Mouse (Mus musculus): ENCODE results near the gene Sp6. TPM values are rescaled to one million over a fixed set of nuclear protein-coding genes. Genes with fewer than 3 reads are reported as not detected.

Sp6 gene
- polyA plus RNA-seq, 1 experiment from 2014 or later: 4.4 TPM

DNA sequence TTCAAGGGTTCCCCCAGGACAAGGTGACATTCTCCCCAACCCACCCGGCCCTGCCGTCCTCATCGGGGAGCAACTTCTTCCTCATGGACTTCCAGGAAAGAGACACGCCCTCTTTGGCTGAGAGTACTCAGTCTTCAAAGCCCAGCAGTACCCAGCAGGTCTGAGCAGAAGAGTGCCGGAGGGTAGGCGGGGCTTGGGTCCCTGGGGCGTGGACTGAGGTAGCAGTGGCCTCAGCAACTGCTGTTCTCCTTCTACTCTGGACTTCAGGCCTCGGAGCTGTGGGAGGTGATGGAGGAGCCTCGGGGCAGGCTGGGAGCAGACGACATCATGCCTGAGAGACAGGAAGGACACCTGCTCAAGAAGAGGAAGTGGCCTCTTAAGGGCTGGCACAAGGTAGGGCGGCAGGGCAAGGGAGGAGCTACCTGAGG is 39.0 kb downstream of the Sp6 start:
- Histone ChIP-seq H3K4me1 (peaks cover 26% of the 10 kb centered on the region), H3K4me3 (peak overlapping the region; percentile 80; the same call in 1 of the 2 replicates), H3K27ac (replicated peaks) (no peak overlapping the region), H3K36me3 (replicated peaks) (peaks cover 64% of the 10 kb centered on the region), H3K27me3 (replicated peaks; ENCODE audit: low read depth, poor library complexity, severe bottlenecking) (no peaks in the 10 kb centered on the region), H3K9me3 (no peaks in the 10 kb centered on the region)
- 25% methylated on average over 11 of the region's 11 CpGs for WGBS
- DNase-seq (ENCODE audit: low spot score): no peak

DNA sequence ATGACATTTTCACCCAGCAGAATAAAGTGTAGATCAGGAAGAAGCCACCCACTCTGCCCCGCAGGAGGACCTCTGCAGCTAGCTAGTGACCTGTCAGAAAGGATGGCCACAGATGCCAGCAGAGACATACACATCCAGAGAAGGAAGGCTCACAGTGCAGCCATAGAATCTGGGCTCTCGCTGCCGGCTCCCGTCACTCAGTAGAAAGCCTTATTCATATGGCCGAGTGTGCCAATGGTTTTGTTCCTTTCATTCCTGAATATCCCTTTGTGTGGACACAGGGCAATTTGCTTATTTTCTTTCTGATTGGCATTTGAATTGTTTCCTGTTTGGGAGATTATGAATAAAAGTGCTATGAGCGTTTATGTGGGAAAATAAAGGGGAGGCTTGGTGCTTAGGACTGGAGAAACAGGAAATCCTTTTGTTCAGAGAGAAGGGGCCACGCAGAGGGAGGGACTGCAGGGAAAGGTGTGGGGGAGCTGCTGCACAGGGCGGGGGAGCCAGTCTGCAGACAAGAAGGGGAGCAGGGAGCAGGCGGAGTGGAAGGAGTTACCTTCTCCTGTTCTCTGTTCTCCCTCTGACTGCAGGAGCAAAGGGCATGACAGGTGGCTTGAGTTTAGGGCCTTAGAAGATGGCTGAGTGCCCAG is 50.2 kb downstream of the Sp6 start:
- Histone ChIP-seq H3K4me3 (no peak overlapping the region), H3K9me3 (no peaks in the 10 kb centered on the region), H3K27ac (replicated peaks) (peak overlapping the region; percentile 69), H3K27me3 (replicated peaks; ENCODE audit: low read depth, poor library complexity, severe bottlenecking) (no peaks in the 10 kb centered on the region), H3K36me3 (replicated peaks) (peaks cover 77% of the 10 kb centered on the region), H3K4me1 (peaks cover 17% of the 10 kb centered on the region)
- no peak for DNase-seq (ENCODE audit: low spot score)
- 45% methylated on average over 9 of the region's 9 CpGs for WGBS

DNA sequence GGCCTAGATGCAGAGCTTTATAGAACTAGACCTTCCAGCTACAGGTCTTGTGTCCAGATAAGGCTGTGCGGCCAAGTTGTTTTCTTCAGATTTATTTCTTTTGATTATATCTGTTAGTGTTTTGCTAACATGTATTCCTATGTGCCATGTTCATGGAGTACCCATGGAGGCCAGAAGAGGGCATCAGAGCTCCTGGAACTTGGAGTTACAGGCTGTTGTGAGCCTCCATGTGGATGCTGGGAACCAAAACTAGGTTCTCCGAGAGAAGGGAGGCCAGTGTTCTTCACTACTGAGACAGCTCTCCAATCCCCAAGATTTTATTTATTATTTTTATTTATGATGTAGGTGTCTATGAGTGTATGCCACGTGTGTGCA is 50.7 kb downstream of the Sp6 start:
- Histone ChIP-seq H3K27me3 (replicated peaks; ENCODE audit: low read depth, poor library complexity, severe bottlenecking) (no peaks in the 10 kb centered on the region), H3K36me3 (replicated peaks) (peaks cover 72% of the 10 kb centered on the region), H3K9me3 (no peaks in the 10 kb centered on the region), H3K27ac (replicated peaks) (peak overlapping the region; percentile 69), H3K4me1 (peaks cover 15% of the 10 kb centered on the region), H3K4me3 (no peak overlapping the region)
- no peak for DNase-seq (ENCODE audit: low spot score)
- 91% methylated on average over 3 of the region's 3 CpGs for WGBS

DNA sequence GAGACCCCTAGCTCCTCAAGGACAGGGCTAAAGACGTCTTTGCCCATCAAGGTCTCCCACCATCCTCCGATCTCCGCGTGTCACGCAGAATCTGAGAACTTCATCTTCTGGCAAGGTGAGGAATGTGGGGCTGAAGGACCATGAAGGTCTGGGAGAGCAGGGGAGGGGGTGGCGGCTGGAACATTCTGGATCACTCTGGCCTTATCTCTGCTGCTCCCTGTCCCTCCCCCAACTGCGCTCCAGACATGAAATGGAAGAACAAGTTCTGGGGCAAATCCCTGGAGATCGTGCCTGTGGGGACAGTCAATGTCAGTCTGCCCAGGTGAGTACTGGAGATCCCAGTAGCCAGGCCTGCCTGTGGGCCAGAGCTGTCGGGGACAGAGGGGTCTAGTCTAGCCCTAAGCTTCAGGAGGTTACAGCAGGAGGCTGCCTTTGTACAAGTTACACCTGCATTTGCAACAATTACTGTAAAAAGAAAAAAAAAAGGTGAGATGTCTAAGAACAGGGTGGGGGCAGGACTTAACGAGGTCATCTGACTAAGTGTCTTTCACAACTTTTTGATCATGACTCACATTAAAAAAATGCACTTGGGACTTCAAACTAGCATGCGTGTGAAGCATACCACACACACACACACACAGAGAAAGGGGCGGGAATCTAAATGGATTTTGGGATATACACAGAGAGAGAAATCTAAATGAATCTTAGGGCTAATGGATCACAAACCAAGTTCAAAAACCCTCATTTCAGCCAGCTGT is 52.5 kb downstream of the Sp6 start:
- 88% methylated on average over 12 of the region's 12 CpGs for WGBS
- Histone ChIP-seq H3K4me3 (no peak overlapping the region), H3K4me1 (peaks cover 15% of the 10 kb centered on the region), H3K36me3 (replicated peaks) (peaks cover 54% of the 10 kb centered on the region), H3K27ac (replicated peaks) (no peak overlapping the region), H3K27me3 (replicated peaks; ENCODE audit: low read depth, poor library complexity, severe bottlenecking) (no peaks in the 10 kb centered on the region), H3K9me3 (no peaks in the 10 kb centered on the region)
- DNase-seq (ENCODE audit: low spot score): no peak

GRCm38 (mm10) chr11:97066656-97067360 is 53.6 kb downstream of the Sp6 start:
- Histone ChIP-seq H3K36me3 (replicated peaks) (peaks cover 44% of the 10 kb centered on the region), H3K4me1 (peaks cover 15% of the 10 kb centered on the region), H3K9me3 (no peaks in the 10 kb centered on the region), H3K4me3 (0 out of 2 replicates have a peak overlapping the region, but pooled peaks have one; percentile 25), H3K27me3 (replicated peaks; ENCODE audit: low read depth, poor library complexity, severe bottlenecking) (no peaks in the 10 kb centered on the region), H3K27ac (replicated peaks) (no peak overlapping the region)
- WGBS: 45% methylated on average over 22 of the region's 22 CpGs
- peak; percentile 43 for DNase-seq (ENCODE audit: low spot score)

GRCm38 (mm10) chr11:97069333-97069732 is 56.1 kb downstream of the Sp6 start:
- 56% methylated on average over 1 of the region's 1 CpGs for WGBS
- Histone ChIP-seq H3K27ac (replicated peaks) (no peak overlapping the region), H3K27me3 (replicated peaks; ENCODE audit: low read depth, poor library complexity, severe bottlenecking) (no peaks in the 10 kb centered on the region), H3K4me3 (no peak overlapping the region), H3K4me1 (peaks cover 12% of the 10 kb centered on the region; the same call in 1 of the 2 replicates), H3K36me3 (replicated peaks) (peaks cover 36% of the 10 kb centered on the region), H3K9me3 (no peaks in the 10 kb centered on the region)
- DNase-seq (ENCODE audit: low spot score): no peak

DNA sequence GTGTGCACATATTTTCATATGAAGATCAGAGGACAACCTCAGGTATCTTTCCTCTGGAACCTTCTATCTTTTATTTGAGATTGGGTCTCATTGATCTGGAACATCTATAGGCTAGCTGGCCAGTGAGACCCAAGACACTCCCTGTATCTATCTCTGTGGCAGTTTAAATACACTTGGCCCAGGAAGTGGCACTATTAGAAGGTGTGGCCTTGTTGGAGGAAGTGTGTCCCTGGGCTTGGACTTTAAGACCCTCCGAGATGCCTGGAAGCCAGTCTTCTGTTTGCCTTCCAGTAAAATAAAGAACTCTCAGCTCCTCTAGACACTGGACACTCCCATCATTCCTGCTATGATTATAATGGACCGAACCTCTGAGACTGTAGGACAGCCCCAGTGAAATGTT is 56.6 kb downstream of the Sp6 start:
- peaks cover 34% of the 10 kb centered on the region for H3K36me3 ChIP-seq (replicated peaks)
- DNase-seq (ENCODE audit: low spot score): no peak
- no peaks in the 10 kb centered on the region for H3K9me3 ChIP-seq
- H3K4me1 ChIP-seq: peaks cover 17% of the 10 kb centered on the region; the same call in 1 of the 2 replicates
- H3K27me3 ChIP-seq (replicated peaks; ENCODE audit: low read depth, poor library complexity, severe bottlenecking): no peaks in the 10 kb centered on the region
- no peak overlapping the region for H3K27ac ChIP-seq (replicated peaks)
- H3K4me3 ChIP-seq: no peak overlapping the region
- 90% methylated on average over 2 of the region's 2 CpGs for WGBS

DNA sequence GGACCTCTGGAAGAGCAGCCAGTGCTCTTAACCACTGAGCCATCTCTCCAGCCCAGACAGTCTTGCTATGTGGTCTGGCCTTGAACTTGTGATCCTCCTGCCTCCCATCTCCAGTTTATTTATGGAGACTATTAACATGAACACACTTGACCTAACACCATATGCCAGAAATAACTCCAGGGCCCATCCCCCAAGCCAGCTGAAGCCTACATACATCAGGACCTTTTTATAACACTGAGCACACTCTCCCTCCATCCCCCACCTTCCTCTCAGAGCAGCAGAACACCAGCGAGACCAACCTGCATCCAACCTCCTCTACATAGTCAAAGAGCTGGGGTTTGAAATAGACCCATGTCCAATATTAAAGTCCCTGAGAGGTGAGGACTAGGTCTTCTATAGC is 57.9 kb downstream of the Sp6 start:
- Histone ChIP-seq H3K27ac (replicated peaks) (no peak overlapping the region), H3K4me1 (peaks cover 17% of the 10 kb centered on the region; the same call in 1 of the 2 replicates), H3K4me3 (no peak overlapping the region), H3K27me3 (replicated peaks; ENCODE audit: low read depth, poor library complexity, severe bottlenecking) (no peaks in the 10 kb centered on the region), H3K36me3 (replicated peaks) (peaks cover 20% of the 10 kb centered on the region), H3K9me3 (no peaks in the 10 kb centered on the region)
- 65% methylated on average over 1 of the region's 1 CpGs for WGBS
- no peak for DNase-seq (ENCODE audit: low spot score)

GRCm38 (mm10) chr11:97072533-97072932 is 59.3 kb downstream of the Sp6 start:
- Histone ChIP-seq H3K36me3 (replicated peaks) (peaks cover 8% of the 10 kb centered on the region), H3K27me3 (replicated peaks; ENCODE audit: low read depth, poor library complexity, severe bottlenecking) (no peaks in the 10 kb centered on the region), H3K9me3 (no peaks in the 10 kb centered on the region), H3K4me3 (no peak overlapping the region), H3K27ac (replicated peaks) (no peak overlapping the region), H3K4me1 (peaks cover 10% of the 10 kb centered on the region; the same call in 1 of the 2 replicates)
- WGBS: 31% methylated on average over 3 of the region's 3 CpGs
- DNase-seq (ENCODE audit: low spot score): peak; percentile 59

DNA sequence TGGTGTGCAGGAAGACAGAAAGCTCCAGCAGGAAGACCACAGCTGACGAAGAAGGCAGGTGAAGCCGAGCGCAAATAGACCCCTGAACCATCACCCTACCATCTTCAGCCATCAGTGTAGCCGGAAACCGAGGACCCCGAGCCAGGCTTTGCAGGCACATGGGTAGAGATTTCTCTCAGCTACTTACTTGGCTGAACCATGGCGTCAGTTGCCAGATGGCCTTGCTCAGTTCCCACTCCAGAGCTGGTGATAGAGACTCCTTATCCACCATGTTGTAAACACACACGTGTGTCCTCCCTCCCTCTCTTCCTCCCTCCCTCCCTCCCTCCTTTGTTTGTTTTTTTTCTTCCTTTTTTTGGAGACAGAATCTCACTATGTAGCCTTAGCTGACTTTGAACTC is 61.0 kb downstream of the Sp6 start:
- Histone ChIP-seq H3K4me3 (no peak overlapping the region), H3K9me3 (no peaks in the 10 kb centered on the region), H3K4me1 (peaks cover 10% of the 10 kb centered on the region; the same call in 1 of the 2 replicates), H3K27me3 (replicated peaks; ENCODE audit: low read depth, poor library complexity, severe bottlenecking) (no peaks in the 10 kb centered on the region), H3K36me3 (replicated peaks) (no peaks in the 10 kb centered on the region), H3K27ac (replicated peaks) (no peak overlapping the region)
- 74% methylated on average over 8 of the region's 8 CpGs for WGBS
- no peak for DNase-seq (ENCODE audit: low spot score)
